Mouse (Mus musculus) megakaryocyte, adult 5-6 weeks (primary cell): ENCODE measurements around the gene Gnat2. TPM values are rescaled to one million over a fixed set of nuclear protein-coding genes. Genes with fewer than 3 reads are reported as not detected.

Experiments used
- ATAC-seq: 2 replicates; pipeline ENCODE4 v1.8.0; 2016; ENCODE audit warnings: mild to moderate bottlenecking, inconsistent platforms; ENCODE audit not compliant: poor library complexity, severe bottlenecking
- total RNA-seq, 2 experiments: library from RNA; stranded (forward) in 1 of 2; stranded (reverse) in 1 of 2; fragments of 153-499, 151-499 nt in 1 of 2; fragments of 221-1000, 200-1000 nt in 1 of 2; gene quantifications; 2 replicates each; pipeline versions ENCODE4 v1.2.3 to v1.2.4; 2015 to 2017

The Gnat2 gene
- total RNA-seq (2015) (not detected in 2 replicates), total RNA-seq (2017) (not detected in 2 replicates)

GRCm38 (mm10) chr3:108092536-108093115, at the start of gene Gnat2:
Gene Gnat2, plus strand, starts transcription at chr3:108092789.
- ATAC-seq: no peak

GRCm38 (mm10) chr3:108044394-108045140, 48.0 kb upstream of the Gnat2 start, which contains the start of gene Gstm4:
Gene Gstm4, minus strand, starts transcription at chr3:108044894.
- ATAC-seq: peak; percentile 97

GRCm38 (mm10) chr3:108046944-108047655, 45.5 kb upstream of the Gnat2 start:
- no peak for ATAC-seq

- no peak for ATAC-seq
Measured at GRCm38 (mm10) chr3:108048306-108048705, 44.3 kb upstream of the Gnat2 start.

GRCm38 (mm10) chr3:108050493-108050892, 42.1 kb upstream of the Gnat2 start:
- peak; percentile 91 for ATAC-seq

GRCm38 (mm10) chr3:108061420-108061819, 31.2 kb upstream of the Gnat2 start:
- ATAC-seq: peak; percentile 87

- no peak for ATAC-seq
Measured at GRCm38 (mm10) chr3:108062648-108063047, 29.9 kb upstream of the Gnat2 start.

- no peak for ATAC-seq
Measured at GRCm38 (mm10) chr3:108064672-108065071, 27.9 kb upstream of the Gnat2 start.

- no peak for ATAC-seq
Measured at GRCm38 (mm10) chr3:108065551-108065950, 27.0 kb upstream of the Gnat2 start.

- ATAC-seq: no peak
Measured at GRCm38 (mm10) chr3:108067370-108067934, 25.1 kb upstream of the Gnat2 start.

GRCm38 (mm10) chr3:108068826-108069225, 23.8 kb upstream of the Gnat2 start:
- no peak for ATAC-seq

GRCm38 (mm10) chr3:108069231-108069870, 23.2 kb upstream of the Gnat2 start:
- peak; percentile 65 for ATAC-seq

- peak; percentile 96 for ATAC-seq
Measured at GRCm38 (mm10) chr3:108070295-108071293, 22.0 kb upstream of the Gnat2 start.

- no peak for ATAC-seq
Measured at GRCm38 (mm10) chr3:108072983-108073569, 19.5 kb upstream of the Gnat2 start.

- ATAC-seq: no peak
Measured at GRCm38 (mm10) chr3:108076836-108077235, 15.8 kb upstream of the Gnat2 start.

GRCm38 (mm10) chr3:108081681-108082080, 10.9 kb upstream of the Gnat2 start:
- no peak for ATAC-seq

GRCm38 (mm10) chr3:108082251-108082875, 10.2 kb upstream of the Gnat2 start:
- no peak for ATAC-seq

- ATAC-seq: peak; percentile 38
Measured at GRCm38 (mm10) chr3:108083161-108083560, 9.4 kb upstream of the Gnat2 start.

GRCm38 (mm10) chr3:108083904-108084407, 8.6 kb upstream of the Gnat2 start:
- ATAC-seq: no peak
